Mouse (Mus musculus) C2C12 (cell line): ENCODE results near the gene Tmx4. TPM values are rescaled to one million over a fixed set of nuclear protein-coding genes. Genes with fewer than 3 reads are reported as not detected.

Experiments
- H3K27me3 ChIP-seq: one replicate; pipeline ENCODE4 v1.6.1; 2011; ENCODE audit not compliant: control insufficient read depth, insufficient read depth, insufficient read length
- H3K36me3 ChIP-seq: one replicate; pipeline ENCODE4 v1.6.1; 2011; ENCODE audit not compliant: control insufficient read depth, insufficient read depth
- H3K4me3 ChIP-seq: one replicate; pipeline ENCODE4 v1.5.1; 2011; ENCODE audit warnings: mild to moderate bottlenecking, control low read depth; ENCODE audit not compliant: poor library complexity, insufficient read depth, severe bottlenecking
- H3K79me2 ChIP-seq: one replicate; pipeline ENCODE4 v1.6.1; 2011; ENCODE audit not compliant: control insufficient read depth, insufficient read depth
- H3K79me3 ChIP-seq: one replicate; pipeline ENCODE4 v1.6.1; 2011; ENCODE audit warnings: low read depth, control low read depth
- H3ac ChIP-seq: one replicate; pipeline ENCODE3; 2011; ENCODE audit warnings: low read depth; ENCODE audit not compliant: control insufficient read depth, insufficient read length
- CEBPB ChIP-seq: IDR thresholded peaks from one replicate; pipeline ENCODE4 v1.6.1; 2011; ENCODE audit warnings: low read depth, mild to moderate bottlenecking, control low read depth, moderate library complexity
- CTCF ChIP-seq: IDR thresholded peaks from one replicate; pipeline ENCODE4 v1.5.1; 2011; ENCODE audit not compliant: control insufficient read depth, insufficient read depth, insufficient read length
- FOSL1 ChIP-seq: IDR thresholded peaks from one replicate; pipeline ENCODE4 v1.8.0; 2011; ENCODE audit warnings: mild to moderate bottlenecking, low read length; ENCODE audit not compliant: poor library complexity, insufficient read depth, severe bottlenecking
- MAX ChIP-seq: IDR thresholded peaks from one replicate; pipeline ENCODE4 v1.6.1; 2011; ENCODE audit warnings: mild to moderate bottlenecking, control low read depth
- MYOD1 ChIP-seq: IDR thresholded peaks from one replicate; pipeline ENCODE4 v1.6.1; 2011; ENCODE audit warnings: low read depth; ENCODE audit not compliant: control insufficient read depth, insufficient read length
- MYOG ChIP-seq: IDR thresholded peaks from one replicate; pipeline ENCODE4 v1.6.1; 2011; ENCODE audit not compliant: control insufficient read depth, insufficient read length; ENCODE audit errors: extremely low read depth
- USF1 ChIP-seq: IDR thresholded peaks from one replicate; pipeline ENCODE4 v1.6.1; 2011; ENCODE audit warnings: low read depth, mild to moderate bottlenecking, control low read depth, moderate library complexity
- polyA plus RNA-seq: library from polyadenylated mRNA; unstranded; fragments of >200 nt; fragmentation: generic; extraction: Trizol; gene quantifications from one replicate; pipeline ENCODE4 v1.2.1, GENCODE M21; 2012; ENCODE audit warnings: missing spikeins

Gene Tmx4
- polyA plus RNA-seq, 1 experiment: 2.9 TPM

- Histone ChIP-seq H3K79me2 (no peaks in the 10 kb centered on the region), H3K27me3 (no peaks in the 10 kb centered on the region), H3K79me3 (no peaks in the 10 kb centered on the region), H3K36me3 (no peaks in the 10 kb centered on the region), H3K4me3 (no peak overlapping the region), H3ac (no peak overlapping the region)
- TF ChIP-seq MYOG (no peak), MAX (no peak), MYOD1 (no peak), CTCF (no peak), FOSL1 (no peak), CEBPB (no peak), USF1 (no peak)
Observed at GRCm38 (mm10) chr2:134604935-134605334, 39.0 kb downstream of the Tmx4 start.

GRCm38 (mm10) chr2:134591081-134591694 lies 52.8 kb downstream of the Tmx4 start:
- H3K27me3 ChIP-seq: no peaks in the 10 kb centered on the region

GRCm38 (mm10) chr2:134585243-134585642 lies 58.7 kb downstream of the Tmx4 start:
- Histone ChIP-seq H3K27me3 (no peaks in the 10 kb centered on the region), H3K79me3 (no peaks in the 10 kb centered on the region), H3K79me2 (no peaks in the 10 kb centered on the region), H3K36me3 (no peaks in the 10 kb centered on the region), H3ac (no peak overlapping the region), H3K4me3 (no peak overlapping the region)
- no peak for TF ChIP-seq CEBPB
- TF ChIP-seq MYOD1: no peak
- no peak for TF ChIP-seq USF1
- no peak for TF ChIP-seq CTCF
- TF ChIP-seq MAX: no peak
- no peak for TF ChIP-seq FOSL1
- no peak for TF ChIP-seq MYOG

More at GRCm38 (mm10) chr2:134591081-134591694, 52.8 kb downstream of the Tmx4 start:
- no peak for TF ChIP-seq MAX
- TF ChIP-seq FOSL1: no peak
- no peak for TF ChIP-seq MYOG
- TF ChIP-seq USF1: no peak
- no peak for TF ChIP-seq CTCF
- no peak for TF ChIP-seq MYOD1
- TF ChIP-seq CEBPB: no peak
- Histone ChIP-seq H3ac (no peak overlapping the region), H3K79me2 (no peaks in the 10 kb centered on the region), H3K79me3 (no peaks in the 10 kb centered on the region), H3K4me3 (no peak overlapping the region), H3K36me3 (peaks cover 13% of the 10 kb centered on the region)

DNA sequence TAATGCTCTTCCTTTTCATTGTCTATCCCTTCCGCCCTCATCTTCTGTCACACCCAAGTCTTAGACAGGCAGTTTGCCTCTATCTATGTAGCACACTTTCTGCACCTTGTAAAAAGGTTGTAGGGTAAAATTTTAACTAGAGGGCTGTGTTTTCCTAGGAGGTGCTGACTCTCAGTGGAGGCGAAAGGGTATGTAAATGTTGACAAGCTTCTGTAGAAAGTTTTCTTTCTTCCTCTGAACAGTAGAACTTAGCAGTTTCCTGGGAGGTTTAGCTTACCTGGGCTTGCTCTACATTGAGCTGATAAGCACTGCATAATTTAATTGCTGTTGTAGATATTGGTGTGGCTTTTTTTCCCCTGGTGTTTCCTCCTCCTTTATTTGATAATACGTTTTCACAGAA lies 84.5 kb downstream of the Tmx4 start:
- Histone ChIP-seq H3K79me3 (no peaks in the 10 kb centered on the region), H3K27me3 (no peaks in the 10 kb centered on the region), H3ac (no peak overlapping the region), H3K79me2 (no peaks in the 10 kb centered on the region), H3K36me3 (no peaks in the 10 kb centered on the region), H3K4me3 (no peak overlapping the region)
- no peak for TF ChIP-seq MYOD1
- TF ChIP-seq USF1: no peak
- TF ChIP-seq CEBPB: no peak
- no peak for TF ChIP-seq CTCF
- no peak for TF ChIP-seq MYOG
- no peak for TF ChIP-seq FOSL1

GRCm38 (mm10) chr2:134554221-134554727 lies 89.7 kb downstream of the Tmx4 start, which contains the start of gene Hao1:
Gene Hao1, minus strand, starts transcription at chr2:134554368.
- H3K4me3 ChIP-seq: no peak within 1 kb of the TSS

More at GRCm38 (mm10) chr2:134554221-134554727, 89.7 kb downstream of the Tmx4 start, which contains the start of gene Hao1:
- no peaks in the 10 kb centered on the region for H3K27me3 ChIP-seq
- no peaks in the 10 kb centered on the region for H3K36me3 ChIP-seq
- TF ChIP-seq MAX: no peak
- no peak for TF ChIP-seq FOSL1
- no peak for TF ChIP-seq USF1
- TF ChIP-seq CEBPB: no peak
- no peak for TF ChIP-seq MYOD1
- no peak for TF ChIP-seq MYOG
- TF ChIP-seq CTCF: no peak
- no peak within 1 kb of the TSS for H3ac ChIP-seq
- no peaks in the 10 kb centered on the region for H3K79me2 ChIP-seq
- no peaks in the 10 kb centered on the region for H3K79me3 ChIP-seq
